Mouse (Mus musculus): Measurements from ENCODE around the gene M6pr.
A peak's percentile ranks its signal among the peaks of the same experiment; 100 is the strongest.

M6pr gene

GRCm38 (mm10) chr6:122308505-122309393, at the start of gene M6pr:
Gene M6pr (plus strand): TSS chr6:122308720.
- peak; percentile 93 for DNase-seq (ENCODE audit: low read depth)

- no peak for DNase-seq (ENCODE audit: low read depth)
Measured at GRCm38 (mm10) chr6:122262543-122262942, 46.0 kb upstream of the M6pr start.

GRCm38 (mm10) chr6:122268561-122268960, 40.0 kb upstream of the M6pr start:
- DNase-seq (ENCODE audit: low read depth), result no peak

- no peak for DNase-seq (ENCODE audit: low read depth)
Measured at GRCm38 (mm10) chr6:122269170-122269569, 39.4 kb upstream of the M6pr start.

GRCm38 (mm10) chr6:122270152-122270551, 38.4 kb upstream of the M6pr start:
- DNase-seq (ENCODE audit: low read depth), result no peak

GRCm38 (mm10) chr6:122274546-122274945, 34.0 kb upstream of the M6pr start:
- DNase-seq (ENCODE audit: low read depth), result no peak

- DNase-seq (ENCODE audit: low read depth), result no peak
Measured at GRCm38 (mm10) chr6:122276565-122276964, 32.0 kb upstream of the M6pr start.

- no peak for DNase-seq (ENCODE audit: low read depth)
Measured at GRCm38 (mm10) chr6:122282782-122283181, 25.7 kb upstream of the M6pr start, which contains the start of gene Klrg1. Gene Klrg1 (minus strand): TSS chr6:122282882.

- DNase-seq (ENCODE audit: low read depth), result no peak
Measured at GRCm38 (mm10) chr6:122283429-122283828, 25.1 kb upstream of the M6pr start.

GRCm38 (mm10) chr6:122284304-122284703, 24.2 kb upstream of the M6pr start:
- DNase-seq (ENCODE audit: low read depth), result no peak

GRCm38 (mm10) chr6:122284823-122285222, 23.7 kb upstream of the M6pr start:
- no peak for DNase-seq (ENCODE audit: low read depth)

- no peak for DNase-seq (ENCODE audit: low read depth)
Measured at GRCm38 (mm10) chr6:122288263-122288662, 20.3 kb upstream of the M6pr start.

- DNase-seq (ENCODE audit: low read depth), result no peak
Measured at GRCm38 (mm10) chr6:122289313-122289712, 19.2 kb upstream of the M6pr start.

GRCm38 (mm10) chr6:122290253-122290652, 18.3 kb upstream of the M6pr start:
- DNase-seq (ENCODE audit: low read depth), result no peak

- no peak for DNase-seq (ENCODE audit: low read depth)
Measured at GRCm38 (mm10) chr6:122291264-122291663, 17.3 kb upstream of the M6pr start.

GRCm38 (mm10) chr6:122291735-122292134, 16.8 kb upstream of the M6pr start:
- DNase-seq (ENCODE audit: low read depth), result no peak

GRCm38 (mm10) chr6:122292184-122292583, 16.3 kb upstream of the M6pr start:
- no peak for DNase-seq (ENCODE audit: low read depth)

- DNase-seq (ENCODE audit: low read depth), result no peak
Measured at GRCm38 (mm10) chr6:122293121-122293520, 15.4 kb upstream of the M6pr start.

- no peak for DNase-seq (ENCODE audit: low read depth)
Measured at GRCm38 (mm10) chr6:122293796-122294195, 14.7 kb upstream of the M6pr start.

GRCm38 (mm10) chr6:122294290-122294689, 14.2 kb upstream of the M6pr start:
- DNase-seq (ENCODE audit: low read depth), result no peak

GRCm38 (mm10) chr6:122295242-122295641, 13.3 kb upstream of the M6pr start:
- DNase-seq (ENCODE audit: low read depth), result no peak

GRCm38 (mm10) chr6:122296918-122297278, 11.6 kb upstream of the M6pr start:
- DNase-seq (ENCODE audit: low read depth), result no peak

- DNase-seq (ENCODE audit: low read depth), result no peak
Measured at GRCm38 (mm10) chr6:122297279-122298222, 11.0 kb upstream of the M6pr start.

Measured in c-Kit-positive CD71-positive TER-119-negative erythroid progenitor cells, embryonic 14.5 days (primary cell).